Mouse (Mus musculus) MEL (cell line): ENCODE measurements at regions not wholly inside any gene's neighbourhood (a gene's known extent, or its start where the extent isn't known, plus 50 kb on each side); places are given as distances from the start of the nearest gene placed in this dataset.

ENCODE experiments used
- DNase-seq: peaks from one replicate; pipeline ENCODE4 v3.0.0; 2011; ENCODE audit warnings: low read depth, low spot score
- H3K27ac ChIP-seq: 2 replicates; pipeline ENCODE4 v1.5.1; 2012; ENCODE audit warnings: low read depth, mild to moderate bottlenecking, control low read depth, low read length, moderate library complexity; ENCODE audit not compliant: control insufficient read depth
- H3K27me3 ChIP-seq, 2 experiments: fragments of 150-350 bp in 1 of 2; sonication (generic) in 1 of 2; 2 replicates each; pipeline ENCODE4 v1.6.1; 2012; ENCODE audit warnings: low read length in 2 of 2, mild to moderate bottlenecking in 2 of 2, improper control_type of control experiment in 1 of 2, moderate library complexity in 1 of 2; ENCODE audit not compliant: insufficient read depth in 2 of 2, control insufficient read depth in 1 of 2
- H3K36me3 ChIP-seq, 2 experiments: 2 replicates each; pipeline ENCODE4 v1.6.1; 2012 to 2014; ENCODE audit warnings: low read length in 2 of 2, improper control_type of control experiment in 1 of 2, inconsistent platforms in 1 of 2, mild to moderate bottlenecking in 1 of 2; ENCODE audit not compliant: insufficient read depth in 2 of 2, control insufficient read depth in 1 of 2
- H3K4me1 ChIP-seq, 2 experiments: fragments of 150-350 bp in 1 of 2; sonication (generic) in 1 of 2; 2 replicates each; pipeline ENCODE4 v1.6.1; 2012; ENCODE audit warnings: low read length in 2 of 2, improper control_type of control experiment in 1 of 2, mild to moderate bottlenecking in 1 of 2; ENCODE audit not compliant: insufficient read depth in 2 of 2, control insufficient read depth in 1 of 2
- H3K4me3 ChIP-seq, 2 experiments: fragments of 150-350 bp in 1 of 2; sonication (generic) in 1 of 2; 2 replicates each; pipeline ENCODE4 v1.5.1; 2012; ENCODE audit warnings: low read depth in 2 of 2, low read length in 2 of 2, mild to moderate bottlenecking in 2 of 2, moderate library complexity in 2 of 2, control low read depth in 1 of 2, improper control_type of control experiment in 1 of 2; ENCODE audit not compliant: control insufficient read depth in 1 of 2, insufficient read depth in 1 of 2
- H3K79me2 ChIP-seq: 2 replicates; pipeline ENCODE4 v1.6.1; 2012; ENCODE audit warnings: mild to moderate bottlenecking, low read length, moderate library complexity; ENCODE audit not compliant: control insufficient read depth, poor library complexity, insufficient read depth
- H3K9ac ChIP-seq: 2 replicates; pipeline ENCODE4 v1.6.1; 2012; ENCODE audit warnings: low read depth, mild to moderate bottlenecking, control low read depth, low read length, moderate library complexity; ENCODE audit not compliant: control insufficient read depth, poor library complexity, severe bottlenecking
- H3K9me3 ChIP-seq: fragments of 150-350 bp; sonication (generic); replicated peaks from 2 replicates; pipeline ENCODE4 v1.6.1; 2012; ENCODE audit warnings: mild to moderate bottlenecking, low read length, improper control_type of control experiment, moderate library complexity; ENCODE audit not compliant: insufficient read depth
- CHD1 ChIP-seq: IDR thresholded peaks from 2 replicates; pipeline ENCODE4 v1.6.1; 2012; ENCODE audit warnings: low read depth, mild to moderate bottlenecking, inconsistent platforms, low read length, improper control_type of control experiment
- CHD2 ChIP-seq: IDR thresholded peaks from 2 replicates; pipeline ENCODE4 v1.6.1; 2011; ENCODE audit warnings: low read length, improper control_type of control experiment
- CTCF ChIP-seq, 3 experiments: IDR thresholded peaks in 2 of 3; conservative IDR thresholded peaks in 1 of 3; 2 replicates each; pipeline ENCODE4 v1.5.1; 2011 to 2012; ENCODE audit warnings: low read length in 3 of 3, low read depth in 2 of 3, mild to moderate bottlenecking in 2 of 3, improper control_type of control experiment in 1 of 3, inconsistent platforms in 1 of 3, mixed read lengths in 1 of 3, moderate library complexity in 1 of 3; ENCODE audit not compliant: control insufficient read depth in 1 of 3, insufficient read depth in 1 of 3, poor library complexity in 1 of 3, severe bottlenecking in 1 of 3
- E2F4 ChIP-seq: IDR thresholded peaks from 2 replicates; pipeline ENCODE4 v1.6.1; 2011; ENCODE audit warnings: low read depth, low read length, improper control_type of control experiment, borderline replicate concordance
- ELF1 ChIP-seq: IDR thresholded peaks from 2 replicates; pipeline ENCODE4 v1.6.1; 2014; ENCODE audit warnings: low read depth, mild to moderate bottlenecking, inconsistent platforms, low read length, improper control_type of control experiment, moderate library complexity
- EP300 ChIP-seq, 2 experiments: IDR thresholded peaks; 2 replicates each; pipeline ENCODE4 v1.6.1; 2011; ENCODE audit warnings: improper control_type of control experiment in 2 of 2, low read length in 2 of 2, low read depth in 1 of 2, mild to moderate bottlenecking in 1 of 2
- ETS1 ChIP-seq: IDR thresholded peaks from 2 replicates; pipeline ENCODE4 v1.6.1; 2012; ENCODE audit warnings: low read depth, mild to moderate bottlenecking, inconsistent platforms, low read length, improper control_type of control experiment, moderate library complexity
- GATA1 ChIP-seq: IDR thresholded peaks from 2 replicates; pipeline ENCODE4 v1.6.1; 2011; ENCODE audit warnings: low read depth, low read length, improper control_type of control experiment
- HCFC1 ChIP-seq: IDR thresholded peaks from 2 replicates; pipeline ENCODE4 v1.6.1; 2012; ENCODE audit warnings: low read depth, mild to moderate bottlenecking, inconsistent platforms, low read length, improper control_type of control experiment, moderate library complexity
- KAT2A ChIP-seq: conservative IDR thresholded peaks from 2 replicates; pipeline ENCODE4 v1.6.1; 2012; ENCODE audit warnings: low read depth, low read length, improper control_type of control experiment, inconsistent platforms
- MAX ChIP-seq: IDR thresholded peaks from 2 replicates; pipeline ENCODE4 v1.6.1; 2011; ENCODE audit warnings: low read length, improper control_type of control experiment
- MAZ ChIP-seq: IDR thresholded peaks from 2 replicates; pipeline ENCODE4 v1.6.1; 2012; ENCODE audit warnings: low read depth, mild to moderate bottlenecking, inconsistent platforms, low read length, improper control_type of control experiment
- MEF2A ChIP-seq: IDR thresholded peaks from 2 replicates; pipeline ENCODE4 v1.6.1; 2014; ENCODE audit warnings: low read depth, mild to moderate bottlenecking, inconsistent platforms, low read length, improper control_type of control experiment; ENCODE audit not compliant: poor library complexity, insufficient replicate concordance, severe bottlenecking; ENCODE audit errors: extremely low read depth
- MYB ChIP-seq: IDR thresholded peaks from 2 replicates; pipeline ENCODE4 v1.6.1; 2011; ENCODE audit warnings: mild to moderate bottlenecking, low read depth, low read length, improper control_type of control experiment
- NELFE ChIP-seq: IDR thresholded peaks from 2 replicates; pipeline ENCODE4 v1.6.1; 2011; ENCODE audit warnings: low read depth, low read length, improper control_type of control experiment
- NRF1 ChIP-seq: IDR thresholded peaks from 2 replicates; pipeline ENCODE4 v1.6.1; 2014; ENCODE audit warnings: low read depth, mild to moderate bottlenecking, inconsistent platforms, low read length, improper control_type of control experiment, moderate library complexity; ENCODE audit not compliant: poor library complexity, insufficient read depth, severe bottlenecking
- POLR2A ChIP-seq, 2 experiments: IDR thresholded peaks; 2 replicates each; pipeline ENCODE4 v1.6.1; 2011 to 2012; ENCODE audit warnings: low read length in 2 of 2, mild to moderate bottlenecking in 2 of 2, control low read depth in 1 of 2, improper control_type of control experiment in 1 of 2, low read depth in 1 of 2, moderate library complexity in 1 of 2; ENCODE audit not compliant: control insufficient read depth in 1 of 2, insufficient read depth in 1 of 2, poor library complexity in 1 of 2
- POLR2AphosphoS2 ChIP-seq: IDR thresholded peaks from 2 replicates; pipeline ENCODE4 v1.6.1; 2011; ENCODE audit warnings: low read length, improper control_type of control experiment
- RAD21 ChIP-seq: IDR thresholded peaks from 2 replicates; pipeline ENCODE4 v1.6.1; 2011; ENCODE audit warnings: mild to moderate bottlenecking, low read depth, low read length, improper control_type of control experiment
- RCOR1 ChIP-seq: IDR thresholded peaks from 2 replicates; pipeline ENCODE4 v1.6.1; 2012; ENCODE audit warnings: low read depth, mild to moderate bottlenecking, inconsistent platforms, low read length, improper control_type of control experiment
- SIN3A ChIP-seq: IDR thresholded peaks from 2 replicates; pipeline ENCODE4 v1.6.1; 2012; ENCODE audit warnings: low read length, improper control_type of control experiment, inconsistent platforms
- SMC3 ChIP-seq: IDR thresholded peaks from 2 replicates; pipeline ENCODE4 v1.6.1; 2011; ENCODE audit warnings: low read depth, low read length, improper control_type of control experiment
- TAL1 ChIP-seq: IDR thresholded peaks from 2 replicates; pipeline ENCODE4 v1.6.1; 2012; ENCODE audit warnings: mild to moderate bottlenecking, inconsistent platforms, low read length, moderate library complexity, mixed read lengths
- TCF12 ChIP-seq: IDR thresholded peaks from 2 replicates; pipeline ENCODE4 v1.6.1; 2014; ENCODE audit warnings: low read depth, mild to moderate bottlenecking, inconsistent platforms, low read length, improper control_type of control experiment, moderate library complexity
- USF2 ChIP-seq, 2 experiments: IDR thresholded peaks; 2 replicates each; pipeline ENCODE4 v1.6.1; 2011 to 2012; ENCODE audit warnings: improper control_type of control experiment in 2 of 2, low read length in 2 of 2, borderline replicate concordance in 1 of 2, inconsistent platforms in 1 of 2, low read depth in 1 of 2, mild to moderate bottlenecking in 1 of 2; ENCODE audit not compliant: insufficient read depth in 1 of 2
- ZC3H11A ChIP-seq: IDR thresholded peaks from 2 replicates; pipeline ENCODE4 v1.6.1; 2012; ENCODE audit warnings: low read depth, mild to moderate bottlenecking, inconsistent platforms, low read length, improper control_type of control experiment

- TF ChIP-seq MAZ (no peak), CTCF (IDR thresholded peaks at IDR 0.05 in 2 of 3, conservative IDR thresholded peaks at IDR 0.05 in 1 of 3; ENCODE audit: control insufficient read depth in 1 of 3, insufficient read depth in 1 of 3, low read depth in 2 of 3, low read length in 3 of 3, poor library complexity in 1 of 3, severe bottlenecking in 1 of 3) (no peak), CHD1 (no peak), E2F4 (no peak), EP300 (IDR thresholded peaks at IDR 0.05; ENCODE audit: low read depth in 1 of 2, low read length in 2 of 2) (no peak), HCFC1 (no peak), CHD2 (no peak)
- H3K9ac ChIP-seq: no peak overlapping the region
- H3K9me3 ChIP-seq: no peaks in the 10 kb centered on the region
- H3K4me1 ChIP-seq: no peaks in the 10 kb centered on the region
- no peaks in the 10 kb centered on the region for H3K36me3 ChIP-seq
- no peaks in the 10 kb centered on the region for H3K27me3 ChIP-seq
- H3K4me3 ChIP-seq: no peak overlapping the region
- H3K79me2 ChIP-seq: no peaks in the 10 kb centered on the region
- no peak overlapping the region for H3K27ac ChIP-seq
- no peak for DNase-seq
These were observed 135.7 kb upstream of the Dio2 start for GRCm38 (mm10) chr12:90873959-90874358.

- H3K27ac ChIP-seq: no peak overlapping the region
- no peaks in the 10 kb centered on the region for H3K9me3 ChIP-seq
- H3K4me1 ChIP-seq: no peaks in the 10 kb centered on the region
- TF ChIP-seq NRF1 (no peak), RAD21 (no peak), ELF1 (no peak), TCF12 (no peak), CHD1 (no peak), MYB (no peak), MEF2A (no peak), MAX (no peak), CHD2 (no peak), NELFE (no peak), CTCF (IDR thresholded peaks at IDR 0.05 in 2 of 3, conservative IDR thresholded peaks at IDR 0.05 in 1 of 3; ENCODE audit: control insufficient read depth in 1 of 3, insufficient read depth in 1 of 3, low read depth in 2 of 3, low read length in 3 of 3, poor library complexity in 1 of 3, severe bottlenecking in 1 of 3) (no peak)
- H3K27me3 ChIP-seq: no peaks in the 10 kb centered on the region
- DNase-seq: no peak
- no peak overlapping the region for H3K4me3 ChIP-seq
- H3K9ac ChIP-seq: no peak overlapping the region
- H3K36me3 ChIP-seq: no peaks in the 10 kb centered on the region
- H3K79me2 ChIP-seq: no peaks in the 10 kb centered on the region
These were observed 128.4 kb upstream of the Dio2 start for GRCm38 (mm10) chr12:90866597-90866996.

GRCm38 (mm10) chr12:90862632-90863031, 124.4 kb upstream of the Dio2 start:
- no peak overlapping the region for H3K27ac ChIP-seq
- no peaks in the 10 kb centered on the region for H3K9me3 ChIP-seq
- DNase-seq: no peak
- no peak overlapping the region for H3K9ac ChIP-seq
- TF ChIP-seq GATA1 (no peak), TAL1 (no peak), ELF1 (no peak), ETS1 (no peak), SIN3A (no peak), MAZ (no peak), E2F4 (no peak), MEF2A (no peak), RCOR1 (no peak), ZC3H11A (no peak), POLR2AphosphoS2 (no peak), RAD21 (no peak), POLR2A (IDR thresholded peaks at IDR 0.05; ENCODE audit: control insufficient read depth in 1 of 2, insufficient read depth in 1 of 2, low read depth in 1 of 2, low read length in 2 of 2, poor library complexity in 1 of 2) (no peak), KAT2A (no peak), SMC3 (no peak), HCFC1 (no peak), USF2 (IDR thresholded peaks at IDR 0.05; ENCODE audit: borderline replicate concordance in 1 of 2, insufficient read depth in 1 of 2, low read depth in 1 of 2, low read length in 2 of 2) (no peak)
- TF ChIP-seq, all 39 proteins: peak for 0
- Histone ChIP-seq H3K4me1 (no peaks in the 10 kb centered on the region), H3K36me3 (no peaks in the 10 kb centered on the region), H3K4me3 (no peak overlapping the region), H3K79me2 (no peaks in the 10 kb centered on the region), H3K27me3 (no peaks in the 10 kb centered on the region)
